Mouse (Mus musculus): Measurements from ENCODE around the gene Smoc1.

DNA sequence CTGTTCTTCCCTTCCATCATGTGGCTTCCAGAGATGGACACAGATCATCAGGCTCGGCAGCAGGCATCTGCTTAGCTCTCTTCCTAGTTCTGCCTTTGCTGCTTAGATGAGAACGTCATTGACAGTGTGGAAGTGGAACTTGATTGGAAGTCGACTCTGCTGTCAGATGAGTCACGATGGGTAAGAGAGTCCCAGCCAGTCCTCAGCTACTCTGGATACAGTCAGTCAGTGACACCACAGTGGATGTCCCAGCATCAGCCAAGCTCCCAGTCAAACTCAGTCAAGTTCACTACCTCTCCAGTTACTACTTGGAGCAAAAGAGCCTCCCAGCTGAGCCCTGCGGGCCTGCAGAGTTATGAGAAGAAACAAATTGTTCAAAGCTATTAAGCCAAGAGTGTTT lies 72.6 kb downstream of the Smoc1 start:
- TF ChIP-seq POLR2A (IDR thresholded peaks at IDR 0.05; ENCODE audit: low read depth, low read length), result no peak
- no peak for TF ChIP-seq CTCF (conservative IDR thresholded peaks at IDR 0.05; ENCODE audit: insufficient read depth, insufficient read length, low read depth, low read length)
